Mouse (Mus musculus) cortical plate, adult 2 months (tissue): ENCODE results near the gene Slc35d2.

Experiments used
- CTCF ChIP-seq: fragments of 200-500 bp; IDR thresholded peaks from 2 replicates; pipeline ENCODE4 v1.5.1; 2011; ENCODE audit warnings: mild to moderate bottlenecking, control low read depth, low read length; ENCODE audit not compliant: insufficient read depth; ENCODE audit errors: extremely low read depth
- POLR2A ChIP-seq: fragments of 200-500 bp; IDR thresholded peaks from 2 replicates; pipeline ENCODE4 v1.6.1; 2011; ENCODE audit warnings: mild to moderate bottlenecking, low read length, control low read depth; ENCODE audit not compliant: insufficient read depth; ENCODE audit errors: extremely low read depth

DNA sequence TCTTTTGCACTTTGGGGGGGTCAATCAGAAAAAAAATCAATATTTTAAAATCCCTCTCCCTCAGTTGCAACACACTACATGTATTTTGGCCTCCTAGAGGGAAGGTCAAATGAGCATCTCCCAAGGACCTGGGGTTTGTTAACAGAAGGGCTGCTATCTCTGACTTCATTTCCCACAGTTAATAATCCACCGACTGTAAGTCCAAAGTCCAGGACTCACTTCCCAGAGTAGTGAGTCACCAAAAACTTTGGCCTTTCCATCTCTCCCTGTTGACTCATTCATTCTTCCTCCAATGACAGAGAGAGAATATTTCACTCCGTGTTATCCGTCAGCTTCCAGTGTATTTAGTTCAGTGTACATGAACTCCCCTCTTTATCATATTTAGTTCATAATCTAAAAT is 23.5 kb downstream of the Slc35d2 start:
- no peak for TF ChIP-seq CTCF
- no peak for TF ChIP-seq POLR2A
